Mouse (Mus musculus): ENCODE results near the gene Olfr907. TPM values are rescaled to one million over a fixed set of nuclear protein-coding genes. Genes with fewer than 3 reads are reported as not detected.

Gene Olfr907
- total RNA-seq (2021): not detected

DNA sequence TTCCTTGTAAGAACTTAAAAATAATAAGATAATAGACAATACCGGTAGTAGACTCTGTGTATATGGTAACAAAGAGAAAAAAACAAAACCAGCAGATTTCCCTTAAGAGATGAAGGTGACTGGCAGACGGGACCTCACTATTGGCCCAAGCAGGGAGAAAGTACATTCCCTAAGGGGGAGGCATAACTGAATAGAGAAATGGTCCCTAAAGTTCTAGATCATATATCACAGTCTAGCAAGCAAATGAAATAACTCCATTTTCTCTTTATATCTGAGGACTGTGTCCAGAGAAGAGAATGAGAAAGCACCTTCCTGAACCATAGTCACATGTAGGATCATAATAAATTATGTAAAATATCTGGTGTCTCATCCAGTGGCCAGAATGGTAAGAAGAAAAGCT lies at the start of gene Olfr907:
Olfr907 (plus strand) TSS at position 301 of the 400 bp plus-strand sequence.
- DNase-seq: no peak

DNA sequence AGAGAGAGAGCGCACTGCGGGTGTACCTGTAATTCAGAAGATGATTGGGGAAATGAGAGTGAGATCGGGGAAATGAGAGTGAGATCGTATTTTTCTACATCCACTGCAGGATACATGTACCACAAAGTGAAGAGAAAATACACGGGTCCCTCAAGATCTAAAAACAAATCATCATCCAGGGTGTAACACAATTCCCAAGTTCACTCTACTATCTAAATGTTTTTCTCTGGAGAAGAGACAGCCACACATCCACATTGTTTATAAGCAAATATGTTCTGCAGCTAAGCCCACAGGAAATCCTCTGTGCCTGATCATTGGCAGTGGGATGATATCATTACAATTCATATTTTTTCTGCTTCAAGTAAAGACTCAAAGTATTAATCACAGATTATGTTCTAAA lies 48.2 kb upstream of the Olfr907 start, which contains the start of gene Olfr902:
Olfr902 (plus strand) TSS at position 301 of the 400 bp plus-strand sequence.
- no peak for DNase-seq

DNA sequence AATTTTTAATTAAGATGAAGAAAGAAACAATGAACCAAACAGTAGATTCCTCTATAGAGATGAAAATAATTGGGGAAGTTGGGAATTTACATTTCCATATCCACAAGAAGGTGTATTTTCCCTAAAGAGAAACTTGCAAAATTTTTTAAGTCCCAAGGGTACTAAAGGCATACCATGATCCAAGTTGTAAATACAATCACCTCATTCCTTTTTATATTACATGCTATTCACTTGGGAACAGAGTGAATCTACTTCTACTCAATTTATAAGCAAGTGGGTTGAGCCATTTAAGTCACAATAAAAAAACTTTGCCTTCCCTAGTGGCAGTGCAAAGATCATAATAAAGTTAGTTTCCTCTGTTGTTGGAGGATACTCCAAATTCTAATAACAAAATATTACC lies 32.8 kb upstream of the Olfr907 start, which contains the start of gene Olfr904:
Olfr904 (plus strand) TSS at position 301 of the 400 bp plus-strand sequence.
- DNase-seq: no peak

DNA sequence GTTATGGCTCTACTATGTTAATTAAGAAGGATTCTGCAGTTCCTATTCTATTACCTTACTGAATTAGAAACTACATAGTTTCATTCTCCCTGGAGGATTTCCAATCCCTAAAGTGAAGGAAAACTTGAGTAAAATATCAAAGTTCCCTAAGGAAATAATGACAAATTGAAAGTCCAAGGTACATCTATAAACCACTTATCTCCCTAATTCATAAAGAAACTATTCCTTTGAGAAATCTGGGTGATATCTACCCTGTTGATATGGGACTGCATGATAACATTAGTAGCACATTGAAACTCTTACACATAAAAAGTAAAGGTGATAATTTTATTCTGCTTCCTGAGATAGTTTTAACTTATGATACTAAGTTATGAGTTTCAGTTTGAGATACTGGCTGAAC lies 24.8 kb upstream of the Olfr907 start, which contains the start of gene Olfr905:
Olfr905 (plus strand) TSS at position 301 of the 400 bp plus-strand sequence.
- no peak for DNase-seq

DNA sequence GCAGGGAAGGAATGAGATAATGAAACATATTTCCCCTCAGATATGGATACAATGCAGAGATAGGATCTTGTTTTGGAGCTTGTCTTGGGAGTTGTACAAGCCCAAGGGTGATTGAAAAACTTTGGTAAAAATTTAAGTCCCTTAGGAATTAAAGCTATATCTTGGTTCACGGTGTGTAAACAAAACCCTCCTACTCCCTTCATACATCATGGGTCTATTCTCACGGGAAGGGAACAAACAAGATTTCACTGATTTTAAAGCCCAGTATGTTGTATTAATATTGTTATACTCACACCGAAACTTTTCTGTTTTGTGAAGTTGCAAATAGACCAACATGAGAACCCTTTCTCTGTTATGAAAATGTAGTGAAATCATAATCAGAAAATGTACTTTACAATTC lies 8.8 kb upstream of the Olfr907 start, which contains the start of gene Olfr906:
Olfr906 (plus strand) TSS at position 301 of the 400 bp plus-strand sequence.
- DNase-seq: no peak

DNA sequence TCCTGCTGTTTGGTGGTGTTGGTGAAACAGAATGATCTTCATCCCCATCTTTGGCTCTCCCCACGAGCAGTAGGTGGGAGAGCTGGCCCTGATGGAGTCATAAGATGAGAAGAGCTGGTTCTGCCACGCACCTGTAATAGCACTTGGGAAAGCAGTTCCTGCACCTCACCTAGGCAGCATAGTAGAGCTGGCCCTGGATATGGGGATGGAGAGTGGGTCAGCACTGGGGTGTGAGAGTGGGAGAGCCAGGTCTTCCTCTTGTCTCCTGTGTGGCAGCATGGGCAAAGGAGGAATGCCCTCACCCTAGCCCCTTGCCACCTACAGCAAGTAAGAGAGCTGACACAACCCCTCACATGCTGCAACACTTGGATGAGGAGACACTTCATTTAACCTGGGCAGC lies 16.8 kb downstream of the Olfr907 start:
- no peak for DNase-seq

DNA sequence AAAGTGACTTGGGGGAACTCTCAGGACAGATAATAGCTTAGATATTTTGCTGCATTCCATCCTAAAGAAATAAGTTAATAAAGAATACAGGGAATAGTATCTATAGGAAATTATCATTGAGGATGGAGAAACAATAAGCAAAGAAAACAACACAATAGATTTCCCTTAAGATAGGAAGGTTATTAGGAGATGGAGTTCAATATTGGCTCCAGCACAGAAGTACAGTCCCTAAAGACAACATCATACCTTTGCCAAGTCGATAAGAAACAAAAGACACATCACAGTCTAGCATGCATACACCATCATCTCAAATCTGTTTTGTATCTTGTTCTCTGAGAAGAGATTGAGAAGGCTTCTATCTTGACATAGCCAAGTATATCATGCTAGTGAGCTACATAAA lies 25.7 kb downstream of the Olfr907 start, which contains the start of gene Olfr911-ps1:
Olfr911-ps1 (plus strand) TSS at position 301 of the 400 bp plus-strand sequence.
- DNase-seq: no peak

DNA sequence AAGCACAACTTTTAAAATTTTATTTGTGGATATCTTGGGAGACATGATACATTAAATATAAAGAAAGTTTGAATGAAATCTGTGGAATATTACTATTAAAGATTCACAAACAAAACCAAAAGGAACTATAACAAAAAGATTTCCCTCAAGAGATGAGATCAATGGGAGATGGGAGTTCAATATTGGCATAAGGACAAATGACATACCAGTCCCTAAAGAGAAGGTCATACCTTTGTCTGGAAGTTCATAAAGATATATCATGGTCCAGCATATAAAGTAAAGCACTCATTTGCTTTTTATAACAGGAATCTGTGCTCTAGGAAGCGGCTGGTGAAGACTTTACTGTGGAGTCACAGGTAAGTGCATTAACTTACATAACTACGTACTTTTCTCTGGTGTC lies 41.9 kb downstream of the Olfr907 start, which contains the start of gene Olfr910:
Olfr910 (plus strand) TSS at position 301 of the 400 bp plus-strand sequence.
- no peak for DNase-seq

Other genes starting within 250 kb of the Olfr907 start
- gene Olfr143, start 243.0 kb upstream of the Olfr907 start, total RNA-seq (2021): not detected
- not detected for gene Olfr895, start 227.9 kb upstream of the Olfr907 start, total RNA-seq (2021)
- not detected for gene Olfr896-ps1, start 204.7 kb upstream of the Olfr907 start, total RNA-seq (2021)
- not detected for gene Olfr25, start 166.7 kb upstream of the Olfr907 start, total RNA-seq (2021)
- not detected for gene Olfr898, start 147.4 kb upstream of the Olfr907 start, total RNA-seq (2021)
- gene Olfr250, start 128.9 kb upstream of the Olfr907 start, total RNA-seq (2021): not detected
- not detected for gene Olfr251, start 118.7 kb upstream of the Olfr907 start, total RNA-seq (2021)
- gene Olfr147, start 94.1 kb upstream of the Olfr907 start, total RNA-seq (2021): not detected
- not detected for gene Olfr901, start 66.3 kb upstream of the Olfr907 start, total RNA-seq (2021)
- not detected for gene Olfr902, start 48.1 kb upstream of the Olfr907 start, total RNA-seq (2021)
- not detected for gene Olfr904, start 32.7 kb upstream of the Olfr907 start, total RNA-seq (2021)
- not detected for gene Olfr905, start 24.7 kb upstream of the Olfr907 start, total RNA-seq (2021)
- gene Olfr906, start 8.7 kb upstream of the Olfr907 start, total RNA-seq (2021): not detected
- not detected for gene Olfr911-ps1, start 25.8 kb downstream of the Olfr907 start, total RNA-seq (2021)
- gene Olfr910, start 42.0 kb downstream of the Olfr907 start, total RNA-seq (2021): not detected
- gene Olfr912, start 84.4 kb downstream of the Olfr907 start, total RNA-seq (2021): not detected
- not detected for gene Olfr913, start 97.0 kb downstream of the Olfr907 start, total RNA-seq (2021)
- gene Olfr914, start 109.3 kb downstream of the Olfr907 start, total RNA-seq (2021): not detected
- gene Olfr916, start 164.1 kb downstream of the Olfr907 start, total RNA-seq (2021): not detected
- gene Olfr917, start 170.0 kb downstream of the Olfr907 start, total RNA-seq (2021): not detected
- not detected for gene Olfr918, start 178.8 kb downstream of the Olfr907 start, total RNA-seq (2021)
- gene Olfr919, start 207.9 kb downstream of the Olfr907 start, total RNA-seq (2021): not detected
- 10 to 100 TPM; 25.9 to 27.5 TPM for gene Vwa5a, start 222.5 kb downstream of the Olfr907 start, total RNA-seq (2021)

Data from heart, postnatal 4 days (tissue).